Mouse (Mus musculus): Measurements from ENCODE around the gene Olfr1330.

- TF ChIP-seq CTCF (IDR thresholded peaks at IDR 0.05): no peak
- TF ChIP-seq EP300 (IDR thresholded peaks at IDR 0.05): no peak
Measured at GRCm38 (mm10) chr4:118867566-118867965, 20.8 kb upstream of the Olfr1330 start.
